Mouse (Mus musculus): ENCODE results near the gene Myo5a. TPM values are rescaled to one million over a fixed set of nuclear protein-coding genes. Genes with fewer than 3 reads are reported as not detected.

Myo5a gene
- total and polyA plus RNA-seq, 3 experiments = 2.5 to 11.9 (median 9.4) TPM

- DNase-seq = no peak
- Histone ChIP-seq H3K4me1 (ENCODE audit: control insufficient read depth, insufficient read depth, low read length) (no peaks in the 10 kb centered on the region; the same call in 1 of the 2 replicates), H3K27ac (no peak overlapping the region), H3K9ac (ENCODE audit: low read depth, low read length) (no peak overlapping the region), H3K27me3 (ENCODE audit: control insufficient read depth, insufficient read depth, low read length) (no peaks in the 10 kb centered on the region), H3K36me3 (ENCODE audit: control insufficient read depth, insufficient read depth, low read length) (no peaks in the 10 kb centered on the region), H3K4me3 (no peak overlapping the region), H3K79me2 (replicated peaks; ENCODE audit: control insufficient read depth, insufficient read depth, low read length) (no peaks in the 10 kb centered on the region)
- WGBS = 96% methylated on average over 9 of the region's 9 CpGs
- TF ChIP-seq POLR2A (IDR thresholded peaks at IDR 0.05; ENCODE audit: insufficient read depth, low read depth, low read length) = no peak
- no peak for TF ChIP-seq EP300 (IDR thresholded peaks at IDR 0.05; ENCODE audit: insufficient read depth, low read depth, low read length)
- no peak for TF ChIP-seq CTCF (IDR thresholded peaks at IDR 0.05)
- intact Hi-C loops (cut with DNase I) = no loop called here
These were observed 28.1 kb downstream of the Myo5a start for GRCm38 (mm10) chr9:75098937-75099336.

DNA sequence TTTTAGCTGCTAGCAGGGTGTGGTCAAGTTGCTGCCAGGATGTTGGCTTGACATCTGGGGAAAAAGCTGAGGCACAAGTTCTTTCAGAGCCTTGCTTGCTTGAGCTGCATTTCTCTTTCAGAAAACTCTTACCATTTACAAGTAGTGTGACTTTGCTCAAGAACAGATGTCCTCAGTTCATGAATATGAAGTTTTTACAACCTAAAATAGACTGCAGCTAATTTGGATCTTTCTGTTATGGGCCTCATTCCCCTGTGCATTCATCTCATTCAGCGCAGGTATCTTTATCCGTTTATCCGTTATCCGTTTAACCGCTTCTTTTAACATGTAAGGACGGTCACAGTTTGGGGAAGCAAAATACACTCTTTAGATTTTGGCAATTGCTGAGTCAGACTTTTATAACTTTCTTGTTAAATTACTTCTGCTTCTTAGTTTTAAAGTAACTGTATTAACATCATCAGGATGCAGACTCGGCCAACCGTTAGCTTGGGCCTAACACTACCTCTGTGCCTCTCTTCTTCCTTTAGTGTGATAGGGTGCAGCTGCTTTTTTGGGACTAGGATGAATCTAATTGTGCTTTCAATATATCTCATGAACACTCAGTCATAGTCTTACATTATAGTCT is 29.5 kb downstream of the Myo5a start:
- Histone ChIP-seq H3K36me3 (ENCODE audit: control insufficient read depth, insufficient read depth, low read length) (no peaks in the 10 kb centered on the region), H3K9ac (ENCODE audit: low read depth, low read length) (no peak overlapping the region), H3K27me3 (ENCODE audit: control insufficient read depth, insufficient read depth, low read length) (no peaks in the 10 kb centered on the region), H3K79me2 (replicated peaks; ENCODE audit: control insufficient read depth, insufficient read depth, low read length) (no peaks in the 10 kb centered on the region), H3K4me1 (ENCODE audit: control insufficient read depth, insufficient read depth, low read length) (no peaks in the 10 kb centered on the region; the same call in 1 of the 2 replicates), H3K27ac (no peak overlapping the region), H3K4me3 (no peak overlapping the region)
- no peak for DNase-seq
- intact Hi-C loops (cut with DNase I) = no loop called here
- no peak for TF ChIP-seq EP300 (IDR thresholded peaks at IDR 0.05; ENCODE audit: insufficient read depth, low read depth, low read length)
- WGBS = 95% methylated on average over 8 of the region's 8 CpGs

- DNase-seq = no peak
- Histone ChIP-seq H3K27ac (no peak overlapping the region), H3K27me3 (ENCODE audit: control insufficient read depth, insufficient read depth, low read length) (no peaks in the 10 kb centered on the region), H3K4me3 (no peak overlapping the region), H3K4me1 (ENCODE audit: control insufficient read depth, insufficient read depth, low read length) (no peaks in the 10 kb centered on the region; the same call in 1 of the 2 replicates), H3K9ac (ENCODE audit: low read depth, low read length) (no peak overlapping the region), H3K79me2 (replicated peaks; ENCODE audit: control insufficient read depth, insufficient read depth, low read length) (no peaks in the 10 kb centered on the region), H3K36me3 (ENCODE audit: control insufficient read depth, insufficient read depth, low read length) (no peaks in the 10 kb centered on the region)
- no peak for TF ChIP-seq CTCF (IDR thresholded peaks at IDR 0.05)
- no peak for TF ChIP-seq POLR2A (IDR thresholded peaks at IDR 0.05; ENCODE audit: insufficient read depth, low read depth, low read length)
- TF ChIP-seq EP300 (IDR thresholded peaks at IDR 0.05; ENCODE audit: insufficient read depth, low read depth, low read length) = no peak
- intact Hi-C loops (cut with DNase I) = no loop called here
These were observed 31.3 kb downstream of the Myo5a start for GRCm38 (mm10) chr9:75102131-75102530.

GRCm38 (mm10) chr9:75116571-75117177 is 45.9 kb downstream of the Myo5a start:
- 90% methylated on average over 2 of the region's 2 CpGs for WGBS
- H3K27ac ChIP-seq = no peak overlapping the region
- intact Hi-C loops (cut with DNase I) = no loop called here
- no peaks in the 10 kb centered on the region for H3K4me1 ChIP-seq (ENCODE audit: control insufficient read depth, insufficient read depth, low read length)
- no peak overlapping the region for H3K9ac ChIP-seq (ENCODE audit: low read depth, low read length)
- H3K4me3 ChIP-seq = no peak overlapping the region
- no peaks in the 10 kb centered on the region for H3K79me2 ChIP-seq (replicated peaks; ENCODE audit: control insufficient read depth, insufficient read depth, low read length)
- H3K27me3 ChIP-seq (ENCODE audit: control insufficient read depth, insufficient read depth, low read length) = no peaks in the 10 kb centered on the region
- TF ChIP-seq POLR2A (IDR thresholded peaks at IDR 0.05; ENCODE audit: insufficient read depth, low read depth, low read length) (no peak), CTCF (IDR thresholded peaks at IDR 0.05) (no peak), EP300 (IDR thresholded peaks at IDR 0.05; ENCODE audit: insufficient read depth, low read depth, low read length) (no peak)
- no peaks in the 10 kb centered on the region for H3K36me3 ChIP-seq (ENCODE audit: control insufficient read depth, insufficient read depth, low read length)
- no peak for DNase-seq

DNA sequence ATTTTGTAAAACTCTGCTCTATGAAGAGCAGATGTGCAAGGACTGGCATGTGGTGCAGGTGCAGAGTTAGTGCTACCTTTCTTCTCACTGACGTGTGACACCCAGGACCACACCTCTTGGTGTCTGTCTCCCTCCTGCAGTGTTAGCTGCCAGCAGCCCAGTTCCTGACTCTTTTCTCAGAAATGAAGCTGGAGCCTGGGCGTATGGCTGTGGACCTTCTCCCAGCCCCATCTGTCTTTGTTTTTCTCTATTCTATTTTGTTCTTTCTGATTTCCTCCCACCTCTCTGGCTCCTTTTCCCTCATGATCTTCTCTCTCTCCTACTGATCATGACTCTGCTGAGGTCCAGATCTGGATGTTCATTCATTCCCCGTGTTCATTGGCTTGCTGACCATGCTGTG is 50.3 kb downstream of the Myo5a start:
- TF ChIP-seq POLR2A (IDR thresholded peaks at IDR 0.05; ENCODE audit: insufficient read depth, low read depth, low read length) (no peak), CTCF (IDR thresholded peaks at IDR 0.05) (no peak), EP300 (IDR thresholded peaks at IDR 0.05; ENCODE audit: insufficient read depth, low read depth, low read length) (no peak)
- H3K36me3 ChIP-seq (ENCODE audit: control insufficient read depth, insufficient read depth, low read length) = no peaks in the 10 kb centered on the region
- H3K4me1 ChIP-seq (ENCODE audit: control insufficient read depth, insufficient read depth, low read length) = no peaks in the 10 kb centered on the region
- no peaks in the 10 kb centered on the region for H3K27me3 ChIP-seq (ENCODE audit: control insufficient read depth, insufficient read depth, low read length)
- H3K9ac ChIP-seq (ENCODE audit: low read depth, low read length) = no peak overlapping the region
- no peaks in the 10 kb centered on the region for H3K79me2 ChIP-seq (replicated peaks; ENCODE audit: control insufficient read depth, insufficient read depth, low read length)
- intact Hi-C loops (cut with DNase I) = no loop called here
- H3K27ac ChIP-seq = no peak overlapping the region
- no peak for DNase-seq
- H3K4me3 ChIP-seq = no peak overlapping the region
- WGBS = 90% methylated on average over 3 of the region's 3 CpGs

GRCm38 (mm10) chr9:75124201-75124721 is 53.4 kb downstream of the Myo5a start:
- intact Hi-C loops (cut with DNase I) = no loop called here
- no peak overlapping the region for H3K27ac ChIP-seq
- DNase-seq = peak in 1 of 2 experiments; percentile 16
- H3K79me2 ChIP-seq (replicated peaks; ENCODE audit: control insufficient read depth, insufficient read depth, low read length) = no peaks in the 10 kb centered on the region
- no peak for TF ChIP-seq POLR2A (IDR thresholded peaks at IDR 0.05; ENCODE audit: insufficient read depth, low read depth, low read length)
- no peak for TF ChIP-seq CTCF (IDR thresholded peaks at IDR 0.05)
- no peak for TF ChIP-seq EP300 (IDR thresholded peaks at IDR 0.05; ENCODE audit: insufficient read depth, low read depth, low read length)
- H3K9ac ChIP-seq (ENCODE audit: low read depth, low read length) = no peak overlapping the region
- 51% methylated on average over 6 of the region's 6 CpGs for WGBS
- H3K4me1 ChIP-seq (ENCODE audit: control insufficient read depth, insufficient read depth, low read length) = no peaks in the 10 kb centered on the region
- no peaks in the 10 kb centered on the region for H3K27me3 ChIP-seq (ENCODE audit: control insufficient read depth, insufficient read depth, low read length)
- H3K36me3 ChIP-seq (ENCODE audit: control insufficient read depth, insufficient read depth, low read length) = no peaks in the 10 kb centered on the region
- no peak overlapping the region for H3K4me3 ChIP-seq

All from heart, adult 2 months (tissue).